Mouse (Mus musculus): ENCODE results near the gene Stx12.

GRCm38 (mm10) chr4:132816404-132816803, 67.9 kb downstream of the Stx12 start:
- no peak for TF ChIP-seq POLR2A (IDR thresholded peaks at IDR 0.05; ENCODE audit: borderline replicate concordance, control insufficient read depth, low read depth, low read length)
- TF ChIP-seq CTCF (IDR thresholded peaks at IDR 0.05; ENCODE audit: control insufficient read depth, insufficient read depth, low read length): no peak

Data from bone marrow, adult 2 months (tissue).